Mouse (Mus musculus) bone marrow macrophage, adult 2 months (primary cell): Measurements from ENCODE around the gene Scnm1.

Experiments
- CTCF ChIP-seq: IDR thresholded peaks from 2 replicates; pipeline ENCODE4 v1.5.1; 2012; ENCODE audit warnings: low read depth, mild to moderate bottlenecking, low read length, moderate library complexity
- POLR2A ChIP-seq: IDR thresholded peaks from 2 replicates; pipeline ENCODE4 v1.6.1; 2012; ENCODE audit warnings: mild to moderate bottlenecking, low read depth, low read length, borderline replicate concordance

DNA sequence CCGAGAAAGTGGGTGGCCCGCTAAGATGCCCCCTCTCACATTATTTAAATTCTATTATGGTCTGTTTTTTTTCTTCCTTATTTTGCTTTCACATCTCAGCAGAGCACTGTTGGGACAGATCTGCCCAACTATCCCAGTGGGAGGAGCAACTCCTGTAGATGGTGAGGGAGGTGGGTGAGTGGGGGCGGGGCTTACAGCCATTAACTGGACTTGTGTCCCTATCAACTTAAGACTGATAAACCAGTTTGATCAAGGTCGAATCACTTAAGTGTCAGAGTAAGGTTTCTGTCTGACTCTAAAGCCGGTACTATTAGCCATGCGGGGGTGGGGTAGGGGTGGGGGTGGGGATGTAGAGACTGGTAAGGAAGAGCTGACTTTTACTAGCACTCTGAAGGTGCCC is 1.2 kb upstream of the Scnm1 start:
- TF ChIP-seq POLR2A (no peak), CTCF (no peak)
